Mouse (Mus musculus): ENCODE data around the gene Zmiz1.

- TF ChIP-seq CTCF (IDR thresholded peaks at IDR 0.05; ENCODE audit: borderline replicate concordance, insufficient read depth, low read depth, low read length) (no peak), POLR2A (IDR thresholded peaks at IDR 0.05; ENCODE audit: borderline replicate concordance, insufficient read depth, low read length) (no peak)
These were observed 124.9 kb downstream of the Zmiz1 start for GRCm38 (mm10) chr14:25583899-25584298.

Measured in cerebellum, adult 2 months (tissue).